Mouse (Mus musculus): ENCODE measurements around the gene Acsf2. TPM values are rescaled to one million over a fixed set of nuclear protein-coding genes. Genes with fewer than 3 reads are reported as not detected.

Acsf2 gene
- polyA plus RNA-seq, 1 experiment from 2014 or later = 6.9 TPM

- H3K9ac ChIP-seq (ENCODE audit: low read length) = peak overlapping the region; percentile 77
- peak overlapping the region; percentile 85 for H3K4me2 ChIP-seq (ENCODE audit: low read depth, low read length, severe bottlenecking)
- ATAC-seq (replicated peaks; ENCODE audit: low FRiP score) (0 out of 2 replicates have a peak, but pooled peaks have one; percentile 28), DNase-seq (ENCODE audit: low spot score) (peak; percentile 67)
- no peaks in the 10 kb centered on the region for H3K27me3 ChIP-seq (ENCODE audit: control insufficient read depth, insufficient read depth, low read length)
- 16% methylated on average over 24 of the region's 24 CpGs for WGBS
- H3K27ac ChIP-seq (ENCODE audit: low read depth, low read length) = no peak overlapping the region
- H3K4me3 ChIP-seq (ENCODE audit: low read depth, low read length) = peak overlapping the region; percentile 54
- H3K9me3 ChIP-seq (ENCODE audit: control insufficient read depth, low read length) = no peaks in the 10 kb centered on the region
- no peaks in the 10 kb centered on the region for H3K36me3 ChIP-seq (ENCODE audit: control insufficient read depth, insufficient read depth, low read length)
- peaks cover 4% of the 10 kb centered on the region; the same call in 1 of the 2 replicates for H3K4me1 ChIP-seq (replicated peaks; ENCODE audit: control insufficient read depth, insufficient read depth, low read length)
Measured at GRCm38 (mm10) chr11:94548041-94548784, 53.5 kb downstream of the Acsf2 start.

GRCm38 (mm10) chr11:94547271-94547670, 54.4 kb downstream of the Acsf2 start:
- no peak for DNase-seq (ENCODE audit: low spot score)
- Histone ChIP-seq H3K36me3 (ENCODE audit: control insufficient read depth, insufficient read depth, low read length) (no peaks in the 10 kb centered on the region), H3K9ac (ENCODE audit: low read length) (no peak overlapping the region), H3K4me1 (replicated peaks; ENCODE audit: control insufficient read depth, insufficient read depth, low read length) (peaks cover 4% of the 10 kb centered on the region; the same call in 1 of the 2 replicates), H3K9me3 (ENCODE audit: control insufficient read depth, low read length) (no peaks in the 10 kb centered on the region), H3K27ac (ENCODE audit: low read depth, low read length) (no peak overlapping the region), H3K27me3 (ENCODE audit: control insufficient read depth, insufficient read depth, low read length) (no peaks in the 10 kb centered on the region), H3K4me2 (ENCODE audit: low read depth, low read length, severe bottlenecking) (no peak overlapping the region), H3K4me3 (ENCODE audit: low read depth, low read length) (no peak overlapping the region)
- 94% methylated on average over 6 of the region's 6 CpGs for WGBS
- no peak for ATAC-seq (replicated peaks; ENCODE audit: low FRiP score)

DNA sequence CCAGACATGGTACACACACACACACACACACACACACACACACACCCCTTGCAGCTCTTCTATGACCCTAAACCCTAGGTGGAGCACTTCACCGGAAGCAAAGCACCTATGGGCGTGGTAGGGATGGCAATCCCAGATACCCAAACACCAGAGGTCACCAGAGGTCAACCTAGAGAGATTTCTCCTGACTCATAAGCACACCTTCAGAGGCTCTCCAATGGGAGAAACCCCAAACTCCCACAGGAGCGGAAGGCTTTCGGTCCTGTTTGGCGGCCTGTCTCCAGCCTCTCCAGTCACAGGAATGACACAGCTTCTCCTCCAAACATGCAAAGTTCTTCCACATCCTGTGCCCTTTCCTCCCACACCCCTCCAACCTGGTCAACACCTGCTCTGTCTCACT, 55.3 kb downstream of the Acsf2 start:
- Histone ChIP-seq H3K27me3 (ENCODE audit: control insufficient read depth, insufficient read depth, low read length) (no peaks in the 10 kb centered on the region), H3K4me3 (ENCODE audit: low read depth, low read length) (no peak overlapping the region), H3K9me3 (ENCODE audit: control insufficient read depth, low read length) (no peaks in the 10 kb centered on the region), H3K9ac (ENCODE audit: low read length) (no peak overlapping the region), H3K27ac (ENCODE audit: low read depth, low read length) (no peak overlapping the region), H3K4me1 (replicated peaks; ENCODE audit: control insufficient read depth, insufficient read depth, low read length) (peaks cover 4% of the 10 kb centered on the region; the same call in 1 of the 2 replicates), H3K4me2 (ENCODE audit: low read depth, low read length, severe bottlenecking) (no peak overlapping the region), H3K36me3 (ENCODE audit: control insufficient read depth, insufficient read depth, low read length) (no peaks in the 10 kb centered on the region)
- 95% methylated on average over 5 of the region's 5 CpGs for whole genome bisulfite sequencing
- no peak for DNase-seq (ENCODE audit: low spot score)
- no peak for ATAC-seq (replicated peaks; ENCODE audit: low FRiP score)

- Histone ChIP-seq H3K4me3 (ENCODE audit: low read depth, low read length) (no peak overlapping the region), H3K9ac (ENCODE audit: low read length) (no peak overlapping the region), H3K27me3 (ENCODE audit: control insufficient read depth, insufficient read depth, low read length) (no peaks in the 10 kb centered on the region), H3K4me1 (replicated peaks; ENCODE audit: control insufficient read depth, insufficient read depth, low read length) (peaks cover 4% of the 10 kb centered on the region; the same call in 1 of the 2 replicates), H3K27ac (ENCODE audit: low read depth, low read length) (no peak overlapping the region), H3K4me2 (ENCODE audit: low read depth, low read length, severe bottlenecking) (no peak overlapping the region), H3K9me3 (ENCODE audit: control insufficient read depth, low read length) (no peaks in the 10 kb centered on the region), H3K36me3 (ENCODE audit: control insufficient read depth, insufficient read depth, low read length) (no peaks in the 10 kb centered on the region)
- ATAC-seq (replicated peaks; ENCODE audit: low FRiP score) = no peak
- WGBS = 60% methylated on average over 18 of the region's 18 CpGs
- no peak for DNase-seq (ENCODE audit: low spot score)
Measured at GRCm38 (mm10) chr11:94544422-94544821, 57.2 kb downstream of the Acsf2 start.

DNA sequence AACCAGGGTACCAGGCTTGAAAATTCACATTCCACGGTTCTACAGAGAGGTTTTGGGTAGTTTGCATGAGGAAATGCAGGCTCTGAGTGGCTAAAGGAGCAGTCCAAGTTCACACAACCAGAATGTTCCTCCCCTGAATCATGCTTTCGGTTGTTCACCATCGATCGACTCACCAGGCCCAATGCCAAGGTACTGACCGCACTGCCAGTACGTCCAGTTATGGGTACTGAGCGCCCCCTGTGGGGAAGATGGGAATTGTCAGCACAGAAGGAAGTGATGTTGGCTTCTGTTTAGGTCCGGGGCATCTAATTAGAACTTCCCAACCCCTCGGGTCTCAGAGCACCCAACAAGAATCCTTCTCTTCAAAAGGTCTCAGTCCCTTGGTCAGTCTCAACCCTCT, 57.7 kb downstream of the Acsf2 start:
- H3K27ac ChIP-seq (ENCODE audit: low read depth, low read length) = no peak overlapping the region
- peaks cover 4% of the 10 kb centered on the region; the same call in 1 of the 2 replicates for H3K4me1 ChIP-seq (replicated peaks; ENCODE audit: control insufficient read depth, insufficient read depth, low read length)
- WGBS = 37% methylated on average over 9 of the region's 9 CpGs
- no peak overlapping the region for H3K9ac ChIP-seq (ENCODE audit: low read length)
- no peaks in the 10 kb centered on the region for H3K9me3 ChIP-seq (ENCODE audit: control insufficient read depth, low read length)
- H3K4me2 ChIP-seq (ENCODE audit: low read depth, low read length, severe bottlenecking) = no peak overlapping the region
- H3K27me3 ChIP-seq (ENCODE audit: control insufficient read depth, insufficient read depth, low read length) = no peaks in the 10 kb centered on the region
- DNase-seq (ENCODE audit: low spot score) (peak; percentile 86), ATAC-seq (replicated peaks; ENCODE audit: low FRiP score) (no peak)
- H3K4me3 ChIP-seq (ENCODE audit: low read depth, low read length) = no peak overlapping the region
- H3K36me3 ChIP-seq (ENCODE audit: control insufficient read depth, insufficient read depth, low read length) = no peaks in the 10 kb centered on the region

DNA sequence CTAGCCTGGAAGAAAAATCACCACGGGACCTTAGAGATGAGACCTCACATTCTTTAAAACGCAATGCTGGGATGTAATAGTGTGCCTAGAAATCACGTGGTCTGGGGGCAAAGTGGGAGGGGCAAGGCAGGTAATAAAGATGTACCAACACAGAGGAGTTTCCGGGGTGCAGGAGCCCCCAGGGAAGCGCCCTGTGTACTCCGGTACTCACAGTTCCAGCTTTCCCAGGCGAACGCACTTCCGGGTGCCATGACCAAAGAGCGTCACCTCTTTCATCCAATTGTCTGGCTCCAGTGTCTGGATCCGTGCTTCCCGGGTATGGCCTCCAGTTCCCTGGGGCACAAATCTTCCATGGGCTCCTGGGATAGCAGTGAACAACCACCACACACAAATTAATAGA, 58.3 kb downstream of the Acsf2 start:
- 80% methylated on average over 12 of the region's 12 CpGs for WGBS
- ATAC-seq (replicated peaks; ENCODE audit: low FRiP score) (no peak), DNase-seq (ENCODE audit: low spot score) (no peak)
- Histone ChIP-seq H3K9me3 (ENCODE audit: control insufficient read depth, low read length) (no peaks in the 10 kb centered on the region), H3K9ac (ENCODE audit: low read length) (no peak overlapping the region), H3K4me2 (ENCODE audit: low read depth, low read length, severe bottlenecking) (no peak overlapping the region), H3K4me3 (ENCODE audit: low read depth, low read length) (no peak overlapping the region), H3K27me3 (ENCODE audit: control insufficient read depth, insufficient read depth, low read length) (no peaks in the 10 kb centered on the region), H3K4me1 (replicated peaks; ENCODE audit: control insufficient read depth, insufficient read depth, low read length) (peaks cover 3% of the 10 kb centered on the region; the same call in 1 of the 2 replicates), H3K27ac (ENCODE audit: low read depth, low read length) (no peak overlapping the region), H3K36me3 (ENCODE audit: control insufficient read depth, insufficient read depth, low read length) (no peaks in the 10 kb centered on the region)

GRCm38 (mm10) chr11:94542400-94542799, 59.3 kb downstream of the Acsf2 start:
- no peaks in the 10 kb centered on the region for H3K27me3 ChIP-seq (ENCODE audit: control insufficient read depth, insufficient read depth, low read length)
- 85% methylated on average over 4 of the region's 4 CpGs for WGBS
- H3K4me1 ChIP-seq (replicated peaks; ENCODE audit: control insufficient read depth, insufficient read depth, low read length) = no peaks in the 10 kb centered on the region
- H3K9me3 ChIP-seq (ENCODE audit: control insufficient read depth, low read length) = no peaks in the 10 kb centered on the region
- ATAC-seq (replicated peaks; ENCODE audit: low FRiP score) (no peak), DNase-seq (ENCODE audit: low spot score) (no peak)
- H3K9ac ChIP-seq (ENCODE audit: low read length) = no peak overlapping the region
- no peak overlapping the region for H3K27ac ChIP-seq (ENCODE audit: low read depth, low read length)
- H3K4me3 ChIP-seq (ENCODE audit: low read depth, low read length) = no peak overlapping the region
- H3K4me2 ChIP-seq (ENCODE audit: low read depth, low read length, severe bottlenecking) = no peak overlapping the region
- no peaks in the 10 kb centered on the region for H3K36me3 ChIP-seq (ENCODE audit: control insufficient read depth, insufficient read depth, low read length)

DNA sequence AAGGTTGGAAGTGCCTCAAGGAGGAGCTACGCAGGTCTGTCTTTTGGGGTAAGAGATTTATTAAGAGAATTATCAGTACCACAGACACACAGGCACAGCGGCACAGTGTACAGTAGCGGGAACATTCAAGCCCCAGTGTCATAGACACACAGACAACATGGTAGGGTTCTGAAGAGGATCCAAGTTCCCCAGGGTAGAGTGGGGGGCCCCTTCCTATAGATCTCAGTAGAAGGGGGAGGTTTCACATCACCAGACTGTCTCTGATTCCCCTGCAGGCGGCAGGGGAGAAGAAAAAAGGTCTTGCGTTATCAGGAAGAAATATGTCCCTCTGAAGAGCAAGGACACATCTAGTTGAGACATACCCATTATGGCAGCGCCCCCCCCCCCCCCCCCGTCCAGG, 61.9 kb downstream of the Acsf2 start:
- Histone ChIP-seq H3K4me2 (ENCODE audit: low read depth, low read length, severe bottlenecking) (no peak overlapping the region), H3K27me3 (ENCODE audit: control insufficient read depth, insufficient read depth, low read length) (no peaks in the 10 kb centered on the region), H3K27ac (ENCODE audit: low read depth, low read length) (no peak overlapping the region), H3K4me3 (ENCODE audit: low read depth, low read length) (no peak overlapping the region), H3K36me3 (ENCODE audit: control insufficient read depth, insufficient read depth, low read length) (no peaks in the 10 kb centered on the region), H3K4me1 (replicated peaks; ENCODE audit: control insufficient read depth, insufficient read depth, low read length) (no peaks in the 10 kb centered on the region), H3K9me3 (ENCODE audit: control insufficient read depth, low read length) (no peaks in the 10 kb centered on the region), H3K9ac (ENCODE audit: low read length) (no peak overlapping the region)
- no peak for DNase-seq (ENCODE audit: low spot score)
- ATAC-seq (replicated peaks; ENCODE audit: low FRiP score) = no peak
- 89% methylated on average over 7 of the region's 7 CpGs for WGBS

DNA sequence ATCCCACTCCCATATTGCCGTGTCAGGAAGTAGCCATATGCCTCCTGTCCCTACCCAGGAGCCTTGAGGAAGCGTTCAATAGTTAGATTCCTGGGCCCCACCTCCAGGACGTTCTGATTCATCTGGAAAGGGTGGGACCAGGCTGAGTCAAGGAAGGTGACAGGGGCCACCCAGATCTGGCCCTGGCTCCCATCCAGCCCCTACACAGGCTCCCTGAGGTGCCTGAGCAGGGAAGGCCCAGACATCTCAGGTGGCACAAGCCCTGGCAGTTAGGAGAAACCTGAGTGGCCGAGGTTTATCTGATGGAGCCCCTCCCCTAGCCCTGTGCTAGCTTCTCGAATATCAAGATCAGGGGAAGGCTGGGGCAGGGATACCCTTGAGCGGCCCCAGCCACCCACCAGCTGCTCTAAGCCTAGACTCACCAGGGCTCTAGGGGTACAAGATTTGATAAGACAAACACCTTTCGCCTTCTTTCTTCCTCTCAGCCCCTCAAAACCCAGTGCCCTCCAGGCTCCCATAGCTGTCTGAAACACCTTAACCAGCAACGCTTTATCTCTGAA, 62.9 kb downstream of the Acsf2 start:
- Histone ChIP-seq H3K4me1 (replicated peaks; ENCODE audit: control insufficient read depth, insufficient read depth, low read length) (no peaks in the 10 kb centered on the region), H3K27ac (ENCODE audit: low read depth, low read length) (no peak overlapping the region), H3K27me3 (ENCODE audit: control insufficient read depth, insufficient read depth, low read length) (no peaks in the 10 kb centered on the region), H3K9me3 (ENCODE audit: control insufficient read depth, low read length) (no peaks in the 10 kb centered on the region), H3K9ac (ENCODE audit: low read length) (no peak overlapping the region), H3K36me3 (ENCODE audit: control insufficient read depth, insufficient read depth, low read length) (no peaks in the 10 kb centered on the region), H3K4me3 (ENCODE audit: low read depth, low read length) (no peak overlapping the region), H3K4me2 (ENCODE audit: low read depth, low read length, severe bottlenecking) (no peak overlapping the region)
- no peak for DNase-seq (ENCODE audit: low spot score)
- ATAC-seq (replicated peaks; ENCODE audit: low FRiP score) = no peak
- WGBS = 73% methylated on average over 8 of the region's 8 CpGs
